Mouse (Mus musculus) heart, embryonic 11.5 days (tissue): ENCODE data around the gene Zfp472. TPM values are rescaled to one million over a fixed set of nuclear protein-coding genes. Genes with fewer than 3 reads are reported as not detected.

Experiments used
- polyA plus RNA-seq: library from polyadenylated mRNA; unstranded; fragments of >200 nt; fragmentation: Nextera tagmentation; extraction: Ambion mirVana; gene quantifications from 2 replicates; pipeline ENCODE4 v1.2.1, GENCODE M21; 2014

The Zfp472 gene
- polyA plus RNA-seq, 1 experiment from 2014 or later, result 5.9 TPM

Other genes with a start within 250 kb of the Zfp472 start
- gene Zfp871, start 177.5 kb upstream of the Zfp472 start, polyA plus RNA-seq, result 26.7 and 35.0 TPM in 2 replicates
- gene Zfp811, start 155.9 kb upstream of the Zfp472 start, polyA plus RNA-seq, result 1.00 and 2.1 TPM in 2 replicates
- gene Zfp799, start 135.6 kb upstream of the Zfp472 start, polyA plus RNA-seq, result 8.0 and 10.5 TPM in 2 replicates
- 4.8 and 5.9 TPM in 2 replicates for gene Zfp870, start 74.2 kb upstream of the Zfp472 start, polyA plus RNA-seq
- not detected in 2 replicates for gene Cyp4f14, start 48.5 kb upstream of the Zfp472 start, polyA plus RNA-seq
- gene Cyp4f13, start 18.4 kb upstream of the Zfp472 start, polyA plus RNA-seq, result 7.4 and 9.0 TPM in 2 replicates
- 8.8 and 11.3 TPM in 2 replicates for gene Zfp952, start 27.3 kb downstream of the Zfp472 start, polyA plus RNA-seq
- gene Zfp763, start 67.6 kb downstream of the Zfp472 start, polyA plus RNA-seq, result 7.4 and 8.4 TPM in 2 replicates
- not detected in 2 replicates for gene 4921501E09Rik, start 102.2 kb downstream of the Zfp472 start, polyA plus RNA-seq
- 5.8 and 6.6 TPM in 2 replicates for gene Zfp563, start 123.5 kb downstream of the Zfp472 start, polyA plus RNA-seq
- not detected in 2 replicates for gene Morc2b, start 173.9 kb downstream of the Zfp472 start, polyA plus RNA-seq
- not detected in 2 replicates for gene Olfr55, start 202.6 kb downstream of the Zfp472 start, polyA plus RNA-seq
- not detected in 2 replicates for gene Olfr239, start 225.5 kb downstream of the Zfp472 start, polyA plus RNA-seq